Mouse (Mus musculus) myocyte (in vitro differentiated cells): Measurements from ENCODE around the gene Arhgap23.

Experiments
- CEBPB ChIP-seq: IDR thresholded peaks from 2 replicates; pipeline ENCODE4 v1.6.1; 2011; ENCODE audit warnings: mild to moderate bottlenecking, moderate library complexity; ENCODE audit not compliant: poor library complexity, insufficient read depth, severe bottlenecking
- E2F4 ChIP-seq: IDR thresholded peaks from one replicate; pipeline ENCODE4 v1.6.1; 2011; ENCODE audit warnings: mild to moderate bottlenecking, control low read depth, moderate library complexity; ENCODE audit not compliant: insufficient read depth
- MAX ChIP-seq: IDR thresholded peaks from one replicate; pipeline ENCODE4 v1.6.1; 2011; ENCODE audit warnings: low read depth, mild to moderate bottlenecking, control low read depth
- MYOG ChIP-seq, 3 experiments: IDR thresholded peaks; one replicate each; pipeline ENCODE4 v1.6.1; 2011; ENCODE audit warnings: control low read depth in 2 of 3, low read depth in 2 of 3, mild to moderate bottlenecking in 2 of 3; ENCODE audit not compliant: insufficient read length in 2 of 3, control insufficient read depth in 1 of 3, insufficient read depth in 1 of 3
- POLR2A ChIP-seq: IDR thresholded peaks from one replicate; pipeline ENCODE4 v1.6.1; 2011; ENCODE audit warnings: low read depth, mild to moderate bottlenecking, control low read depth, moderate library complexity; ENCODE audit not compliant: insufficient read length
- POLR2AphosphoS2 ChIP-seq: IDR thresholded peaks from one replicate; pipeline ENCODE4 v1.6.1; 2011; ENCODE audit warnings: low read depth, control low read depth; ENCODE audit not compliant: insufficient read length
- REST ChIP-seq: IDR thresholded peaks from one replicate; pipeline ENCODE4 v1.6.1; 2011; ENCODE audit warnings: mild to moderate bottlenecking, control low read depth, moderate library complexity; ENCODE audit not compliant: insufficient read depth, insufficient read length
- SRF ChIP-seq: IDR thresholded peaks from one replicate; pipeline ENCODE4 v1.6.1; 2011; ENCODE audit warnings: low read depth; ENCODE audit not compliant: control insufficient read depth, insufficient read length
- TCF12 ChIP-seq: IDR thresholded peaks from one replicate; pipeline ENCODE4 v1.6.1; 2011; ENCODE audit warnings: mild to moderate bottlenecking, control low read depth; ENCODE audit not compliant: poor library complexity, insufficient read depth, severe bottlenecking
- USF1 ChIP-seq: IDR thresholded peaks from one replicate; pipeline ENCODE4 v1.6.1; 2011; ENCODE audit warnings: low read depth, mild to moderate bottlenecking, control low read depth, moderate library complexity

- TF ChIP-seq POLR2A = no peak
- no peak for TF ChIP-seq MYOG (IDR thresholded peaks at IDR 0.05; ENCODE audit: control insufficient read depth in 1 of 3, insufficient read depth in 1 of 3, insufficient read length in 2 of 3, low read depth in 2 of 3)
- no peak for TF ChIP-seq SRF
- TF ChIP-seq E2F4 = no peak
- no peak for TF ChIP-seq POLR2AphosphoS2
- TF ChIP-seq REST = no peak
- no peak for TF ChIP-seq TCF12
- TF ChIP-seq MAX = no peak
- TF ChIP-seq CEBPB = no peak
- TF ChIP-seq USF1 = no peak
Observed at GRCm38 (mm10) chr11:97530961-97531360, 115.6 kb downstream of the Arhgap23 start.
